Mouse (Mus musculus): Measurements from ENCODE around the gene Prss34.

The Prss34 gene

DNA sequence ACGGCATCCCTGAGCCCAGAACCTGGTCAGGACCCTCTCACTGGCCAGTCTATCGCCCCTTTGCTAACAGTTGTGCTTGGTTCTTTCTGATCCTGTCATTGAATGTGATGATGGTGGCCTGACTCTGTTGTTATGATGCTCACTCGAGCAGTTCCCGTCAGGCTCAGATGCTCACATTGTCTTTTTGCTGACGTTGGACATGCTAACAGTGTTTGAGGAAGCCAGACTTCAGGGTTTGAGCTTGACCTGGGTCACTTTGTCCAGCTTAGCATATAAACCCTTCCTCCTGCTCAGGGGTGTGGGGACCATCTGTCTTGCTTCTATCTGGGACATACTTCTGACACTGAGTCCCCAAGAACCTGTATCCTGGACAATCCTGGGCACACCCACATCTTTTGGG is 20.2 kb downstream of the Prss34 start, which contains the start of gene Prss29:
Gene Prss29, plus strand, starts transcription at position 301 of the 400 bp plus-strand sequence.
- no peak for DNase-seq (ENCODE audit: low spot score)

DNA sequence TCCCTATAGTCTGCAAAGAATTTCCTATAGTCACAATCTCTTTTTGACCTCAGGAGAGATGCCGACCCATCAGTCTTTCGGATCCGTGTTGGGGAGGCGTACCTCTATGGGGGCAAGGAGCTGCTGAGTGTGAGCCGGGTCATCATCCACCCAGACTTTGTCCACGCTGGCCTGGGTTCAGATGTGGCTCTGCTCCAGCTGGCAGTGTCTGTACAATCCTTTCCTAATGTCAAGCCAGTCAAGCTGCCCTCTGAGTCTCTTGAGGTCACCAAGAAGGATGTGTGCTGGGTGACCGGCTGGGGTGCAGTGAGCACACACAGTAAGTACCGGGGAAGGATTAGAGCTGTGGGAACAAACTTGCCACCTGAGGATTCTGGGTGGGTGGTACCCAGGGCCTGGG is 22.6 kb downstream of the Prss34 start:
- DNase-seq (ENCODE audit: low spot score) = no peak

DNA sequence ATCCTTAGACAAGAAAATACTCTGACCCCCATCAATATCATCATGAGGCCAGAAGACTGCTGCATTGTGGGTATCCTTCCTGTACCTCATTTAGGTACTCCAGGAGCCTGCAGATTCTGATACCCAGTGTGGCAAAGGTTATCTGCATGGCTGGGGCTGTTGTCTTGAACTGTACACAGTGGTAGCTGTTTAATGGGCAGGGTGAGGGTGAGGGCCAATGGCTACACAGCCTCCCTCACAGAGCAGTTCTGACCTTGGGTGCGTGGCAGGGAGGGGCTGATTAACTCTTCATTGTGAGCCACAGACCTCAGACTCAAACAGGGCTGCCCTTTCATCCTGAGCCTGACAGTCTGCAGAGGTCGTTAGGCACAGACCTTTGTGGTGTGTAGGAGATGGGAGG is 24.7 kb downstream of the Prss34 start:
- DNase-seq (ENCODE audit: low spot score) = no peak

DNA sequence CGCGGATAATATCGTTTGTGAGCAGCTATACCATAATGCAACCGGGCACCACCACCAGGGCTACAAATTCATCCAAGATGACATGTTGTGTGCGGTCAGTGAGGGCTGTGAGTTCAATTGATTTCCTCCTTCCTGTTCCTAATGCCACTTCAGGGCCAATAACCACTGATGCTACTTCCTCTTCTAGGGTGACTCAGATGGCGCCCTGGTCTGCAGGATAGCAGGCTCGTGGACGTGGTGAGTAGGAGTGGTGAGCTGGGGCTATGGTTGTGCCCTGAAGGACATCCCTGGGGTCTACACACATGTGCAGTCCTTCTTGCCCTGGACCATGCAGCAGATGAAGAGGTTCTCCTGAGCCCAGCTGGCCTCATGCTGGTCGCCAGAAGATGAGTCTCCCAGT is 34.1 kb downstream of the Prss34 start:
- no peak for DNase-seq (ENCODE audit: low spot score)

DNA sequence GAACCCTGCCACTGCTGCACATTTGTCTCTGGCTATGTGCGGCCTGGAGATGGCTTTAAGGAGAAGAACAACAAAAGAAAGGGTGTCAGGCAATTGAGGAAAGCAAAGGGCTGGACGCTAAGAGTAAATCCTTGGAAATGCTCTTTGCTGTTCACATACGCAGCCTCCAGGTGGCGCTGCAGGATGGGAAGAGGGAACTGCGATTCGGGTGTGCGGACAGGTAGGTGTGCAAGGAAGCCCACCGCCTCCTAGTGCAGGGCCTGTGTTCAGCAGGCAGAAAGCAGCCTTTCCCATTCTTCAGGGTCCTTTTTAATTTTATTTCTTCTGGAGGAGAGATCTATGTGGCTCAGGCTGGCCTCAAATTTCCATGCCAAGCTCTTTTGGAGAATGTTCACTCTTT is 35.7 kb downstream of the Prss34 start:
- peak; percentile 15 for DNase-seq (ENCODE audit: low spot score)

DNA sequence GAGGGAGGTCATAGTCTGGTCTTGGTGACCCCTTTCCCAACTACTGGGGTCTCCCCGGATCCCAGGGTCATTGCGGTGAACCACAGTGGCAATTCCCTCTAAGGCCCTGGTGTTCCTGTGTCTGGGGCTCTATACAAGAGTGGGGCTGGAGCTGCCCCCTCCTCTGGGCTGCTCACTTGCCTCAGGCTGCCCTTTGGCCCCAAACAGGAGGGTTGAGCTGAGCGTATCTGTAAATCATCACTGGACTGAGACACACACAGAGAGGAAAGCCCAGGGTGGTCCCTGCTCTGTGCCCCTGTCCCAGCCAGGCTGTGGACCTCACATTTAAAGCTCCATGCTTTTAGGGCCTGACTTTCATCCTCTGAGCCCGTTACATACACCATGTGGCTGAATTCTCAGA is 40.0 kb downstream of the Prss34 start:
- no peak for DNase-seq (ENCODE audit: low spot score)

DNA sequence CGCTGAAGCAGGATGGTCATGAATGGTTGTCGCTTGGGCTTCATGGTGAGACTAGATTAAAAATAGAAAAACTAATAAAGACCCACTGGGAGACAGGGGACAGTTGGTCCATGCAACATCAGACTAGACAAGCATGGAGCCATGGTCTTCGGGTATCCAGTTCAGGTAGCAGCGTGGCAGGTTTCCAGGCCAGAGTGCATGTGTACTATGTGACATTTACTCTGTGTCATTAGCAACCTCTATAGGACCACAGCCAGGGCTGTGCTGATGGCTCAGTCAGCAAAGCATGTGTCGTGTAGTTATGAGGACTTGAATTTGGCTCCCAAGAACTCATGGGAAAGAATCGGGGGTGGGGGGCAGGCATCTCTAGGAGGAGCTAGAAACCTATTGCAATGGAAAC is 41.8 kb downstream of the Prss34 start:
- no peak for DNase-seq (ENCODE audit: low spot score)

DNA sequence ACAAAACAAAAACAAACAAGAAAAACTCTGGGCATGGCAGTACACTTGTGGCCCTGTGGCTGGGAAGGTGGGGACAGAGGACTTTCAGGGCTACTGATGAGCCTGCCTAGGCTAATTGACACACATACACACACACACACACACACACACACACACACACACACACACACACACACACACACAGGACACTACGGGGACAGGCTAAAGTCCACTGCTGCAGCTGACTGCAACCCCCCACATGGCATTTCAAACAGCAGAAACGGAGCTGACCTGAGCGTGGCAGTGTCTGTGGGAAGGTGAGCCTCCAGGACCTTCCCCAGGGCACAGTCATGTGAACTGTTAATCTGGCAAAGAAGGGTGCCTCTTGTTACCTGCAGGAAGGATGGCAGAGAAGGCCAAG is 43.3 kb downstream of the Prss34 start:
- DNase-seq (ENCODE audit: low spot score) = no peak

DNA sequence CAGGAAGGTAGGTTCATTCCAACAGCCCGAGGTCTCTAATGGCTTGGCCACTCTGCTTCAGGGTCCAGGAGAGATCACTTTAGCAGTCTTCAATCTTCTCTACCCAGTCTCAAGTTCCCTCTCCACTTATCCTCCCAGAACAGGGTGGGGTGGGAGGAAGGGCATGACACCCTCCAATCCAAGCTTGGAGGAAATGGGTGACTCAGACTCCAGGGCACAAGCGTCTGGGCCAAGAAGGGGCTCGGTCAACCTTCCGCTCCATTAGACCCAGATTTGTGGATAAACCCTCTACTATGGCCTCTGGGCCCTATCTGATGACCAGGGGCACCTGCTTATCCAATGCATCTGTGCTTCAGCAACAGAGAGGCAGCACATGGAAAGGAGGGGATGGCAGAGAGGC is 47.3 kb downstream of the Prss34 start, which contains the start of gene Tpsab1:
Gene Tpsab1, minus strand, starts transcription at position 101 of the 400 bp plus-strand sequence.
- DNase-seq (ENCODE audit: low spot score) = no peak

All from T-cell, adult 2 months (primary cell).